16 mouse cellular contexts compared by ENCODE assay signal in genomic region chr6:54225327-54225726, GRCm38 (mm10).
DNase-seq lines count a peak whose midpoint lies in the region; ATAC-seq and TF ChIP-seq lines count a peak whose summit lies in the region.
"Had no signal": no experiment of that assay in that cellular context is flagged by ENCODE, and none has a peak within 500 bp of the region (broad histone marks: within the 10 kb centered on the region; RNA-seq: fewer than 3 reads in every experiment).

No protein-coding gene starts in this region.

- H3K36me3 ChIP-seq in forebrain, embryonic 10.5 days (replicated peaks), result no peaks in the 10 kb centered on the region; the same call in 1 of the 2 replicates
- H3K36me3 ChIP-seq in forebrain, embryonic 16.5 days (ENCODE audit: control insufficient read depth, insufficient read depth), result no peaks in the 10 kb centered on the region; the same call in 1 of the 2 replicates
- H3K36me3 ChIP-seq: liver, embryonic 15.5 days had no signal

- H3K4me1 ChIP-seq in forebrain, embryonic 10.5 days, result peaks cover 26% of the 10 kb centered on the region
- peaks cover 5% of the 10 kb centered on the region for H3K4me1 ChIP-seq in forebrain, embryonic 16.5 days (replicated peaks; ENCODE audit: control insufficient read depth, insufficient read depth, low read length)
- H3K4me1 ChIP-seq: liver, embryonic 15.5 days had no signal

- no peak for ATAC-seq in forebrain, embryonic 16.5 days

- DNase-seq in forebrain, embryonic 10.5 days (ENCODE audit: extremely low spot score, low spot score), result no peak
- no peak for DNase-seq in layer of hippocampus, adult 2 months (ENCODE audit: low spot score in 2 of 2)
- no peak for DNase-seq in layer of hippocampus, adult 11-12 months (ENCODE audit: low spot score)
- peak; percentile 54 for DNase-seq in testis, postnatal 10 days (ENCODE audit: low spot score)
- DNase-seq in testis, postnatal 14 days (ENCODE audit: low spot score), result no peak
- DNase-seq in thymus, postnatal 0 days (ENCODE audit: low spot score), result no peak
- DNase-seq in spleen, adult 18-20 months, result no peak
- DNase-seq: cerebellum, adult 8-10 months; gastrocnemius, postnatal 25 days; kidney, postnatal 36 days; layer of hippocampus, postnatal 36 days; lung, postnatal 4 days had no signal

- no peak overlapping the region for H3K9ac ChIP-seq in forebrain, embryonic 16.5 days (replicated peaks; ENCODE audit: low read depth, low read length)
- H3K9ac ChIP-seq: liver, embryonic 15.5 days; neural tube, embryonic 13.5 days had no signal

- no peaks in the 10 kb centered on the region for H3K9me3 ChIP-seq in forebrain, embryonic 10.5 days
- H3K9me3 ChIP-seq in forebrain, embryonic 16.5 days (ENCODE audit: control insufficient read depth, low read length), result no peaks in the 10 kb centered on the region
- H3K9me3 ChIP-seq: liver, embryonic 15.5 days; neural tube, embryonic 13.5 days had no signal

- peaks cover 24% of the 10 kb centered on the region for H3K27me3 ChIP-seq in forebrain, embryonic 10.5 days (ENCODE audit: poor library complexity, severe bottlenecking)
- H3K27me3 ChIP-seq in forebrain, embryonic 16.5 days (replicated peaks; ENCODE audit: control insufficient read depth, insufficient read depth, low read length), result no peaks in the 10 kb centered on the region
- H3K27me3 ChIP-seq: liver, embryonic 15.5 days; neural tube, embryonic 13.5 days had no signal

- H3K4me3 ChIP-seq in forebrain, embryonic 10.5 days, result no peak overlapping the region
- H3K4me3 ChIP-seq in forebrain, embryonic 16.5 days (replicated peaks; ENCODE audit: low read length), result no peak overlapping the region
- no peak overlapping the region for H3K4me3 ChIP-seq in layer of hippocampus, adult 2 months
- H3K4me3 ChIP-seq: liver, embryonic 15.5 days; neural tube, embryonic 13.5 days had no signal

- WGBS in forebrain, embryonic 10.5 days, result 42% methylated on average over 4 of the region's 4 CpGs
- WGBS in forebrain, embryonic 16.5 days, result 43% methylated on average over 4 of the region's 4 CpGs

- H3K27ac ChIP-seq in forebrain, embryonic 10.5 days, result peak overlapping the region; percentile 40
- H3K27ac ChIP-seq in forebrain, embryonic 16.5 days (ENCODE audit: low read length), result no peak overlapping the region
- no peak overlapping the region for H3K27ac ChIP-seq in layer of hippocampus, adult 2 months
- H3K27ac ChIP-seq: liver, embryonic 15.5 days; neural tube, embryonic 13.5 days had no signal

- TF ChIP-seq CTCF in layer of hippocampus, adult 2 months (conservative IDR thresholded peaks at IDR 0.05), result peak; percentile 41

- no peak overlapping the region for H3K4me2 ChIP-seq in forebrain, embryonic 16.5 days (ENCODE audit: low read length)
- H3K4me2 ChIP-seq: heart, embryonic 11.5 days; liver, embryonic 15.5 days; neural tube, embryonic 13.5 days had no signal
